Mouse (Mus musculus) hindbrain, embryonic 16.5 days (tissue): ENCODE results near the gene 1700018B08Rik. TPM values are rescaled to one million over a fixed set of nuclear protein-coding genes. Genes with fewer than 3 reads are reported as not detected.

Experiments
- polyA plus RNA-seq: library from polyadenylated mRNA; unstranded; fragments of >200 nt; fragmentation: Nextera tagmentation; extraction: Ambion mirVana; gene quantifications from 2 replicates; pipeline ENCODE4 v1.2.1, GENCODE M21; 2015

Gene 1700018B08Rik
- polyA plus RNA-seq, 1 experiment from 2014 or later: not detected

Other genes starting within 250 kb of the 1700018B08Rik start
- gene Fbxo31, start 34.5 kb upstream of the 1700018B08Rik start, polyA plus RNA-seq: 37.0 and 37.5 TPM in 2 replicates
- 355 and 365 TPM in 2 replicates for gene Map1lc3b, start 46.0 kb upstream of the 1700018B08Rik start, polyA plus RNA-seq
- gene Zcchc14, start 108.6 kb upstream of the 1700018B08Rik start, polyA plus RNA-seq: 19.3 and 20.9 TPM in 2 replicates
- gene Jph3, start 185.3 kb upstream of the 1700018B08Rik start, polyA plus RNA-seq: 106 and 118 TPM in 2 replicates